Mouse (Mus musculus) spleen, adult 12 weeks (tissue): ENCODE data around the gene Emsy.

ENCODE experiments used
- DNase-seq: peaks from one replicate; pipeline ENCODE4 v3.0.0; 2022; ENCODE audit warnings: low spot score

Gene Emsy

DNA sequence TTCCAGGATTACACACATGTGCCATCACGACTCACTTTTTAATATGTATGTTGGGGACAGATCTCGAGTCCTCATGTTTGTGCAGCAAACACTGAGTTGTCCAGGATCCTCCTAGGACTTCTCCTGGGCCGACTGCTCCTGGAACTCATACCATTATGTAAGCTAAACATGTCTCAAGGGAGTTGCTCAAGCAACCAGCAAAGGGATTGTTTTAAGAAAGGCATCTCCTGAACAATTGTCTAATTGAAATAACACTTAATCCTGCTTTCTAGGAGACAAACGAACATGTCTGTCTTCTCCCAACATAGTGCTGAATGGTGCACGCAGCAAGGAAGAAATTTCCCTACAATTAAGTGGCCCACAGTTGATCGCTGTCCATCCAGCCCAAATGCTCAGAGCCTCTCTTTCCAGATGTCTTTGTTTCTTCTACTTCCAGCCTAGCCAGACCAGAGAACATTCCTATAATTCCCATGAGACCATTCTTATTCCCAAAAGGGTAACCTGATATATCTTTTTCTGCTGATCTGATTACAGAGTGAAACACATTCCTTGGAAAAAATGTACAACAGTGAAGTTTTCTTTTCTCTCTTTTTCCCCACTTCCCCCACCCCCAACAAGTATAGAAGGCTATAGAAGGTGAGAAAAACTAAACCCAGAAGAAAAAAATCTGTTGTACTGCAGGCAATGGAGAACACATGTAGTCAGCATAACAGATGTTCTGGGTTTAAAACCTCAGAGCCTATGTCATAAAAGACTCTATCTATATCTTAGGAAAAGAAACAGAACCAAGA, 11.6 kb upstream of the Emsy start:
- no peak for DNase-seq

DNA sequence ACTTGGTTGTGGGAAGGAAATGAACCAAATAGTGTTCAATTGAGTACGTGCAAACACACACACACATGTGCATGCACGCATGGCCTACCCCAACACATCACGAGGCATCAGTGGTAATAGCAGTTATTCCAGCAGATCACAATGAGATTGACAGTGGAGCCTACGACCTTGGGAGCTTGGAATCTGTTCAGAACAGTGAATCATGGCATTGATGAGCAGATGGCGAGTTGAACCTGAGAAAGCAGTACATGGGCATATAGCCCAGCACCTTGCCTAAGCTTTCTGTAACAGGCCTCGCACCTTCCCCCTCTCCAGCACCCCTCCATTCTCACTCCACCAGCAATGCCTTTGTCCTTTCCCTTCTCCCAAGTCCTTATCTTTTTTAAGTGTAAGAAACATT, 9.1 kb upstream of the Emsy start:
- no peak for DNase-seq

DNA sequence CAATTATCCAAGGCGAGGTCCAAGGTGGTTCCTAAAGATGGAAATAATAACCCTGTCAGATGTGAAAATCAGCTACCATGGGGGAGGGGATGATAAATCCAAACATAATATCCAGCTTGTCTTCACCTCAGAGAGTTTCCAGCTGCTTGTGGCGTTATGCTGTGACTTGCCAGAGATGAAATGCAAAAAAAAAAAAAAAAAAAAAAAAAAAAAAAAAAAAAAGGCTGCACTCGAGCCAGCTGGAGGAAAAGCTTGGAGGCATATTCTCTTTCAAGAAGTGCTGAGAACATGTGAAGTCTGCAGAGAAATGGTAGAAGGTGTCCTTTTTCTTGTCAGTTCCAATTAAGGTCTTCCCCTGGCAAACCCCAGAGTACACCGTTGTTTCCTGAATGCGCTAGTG, 8.6 kb upstream of the Emsy start:
- no peak for DNase-seq

DNA sequence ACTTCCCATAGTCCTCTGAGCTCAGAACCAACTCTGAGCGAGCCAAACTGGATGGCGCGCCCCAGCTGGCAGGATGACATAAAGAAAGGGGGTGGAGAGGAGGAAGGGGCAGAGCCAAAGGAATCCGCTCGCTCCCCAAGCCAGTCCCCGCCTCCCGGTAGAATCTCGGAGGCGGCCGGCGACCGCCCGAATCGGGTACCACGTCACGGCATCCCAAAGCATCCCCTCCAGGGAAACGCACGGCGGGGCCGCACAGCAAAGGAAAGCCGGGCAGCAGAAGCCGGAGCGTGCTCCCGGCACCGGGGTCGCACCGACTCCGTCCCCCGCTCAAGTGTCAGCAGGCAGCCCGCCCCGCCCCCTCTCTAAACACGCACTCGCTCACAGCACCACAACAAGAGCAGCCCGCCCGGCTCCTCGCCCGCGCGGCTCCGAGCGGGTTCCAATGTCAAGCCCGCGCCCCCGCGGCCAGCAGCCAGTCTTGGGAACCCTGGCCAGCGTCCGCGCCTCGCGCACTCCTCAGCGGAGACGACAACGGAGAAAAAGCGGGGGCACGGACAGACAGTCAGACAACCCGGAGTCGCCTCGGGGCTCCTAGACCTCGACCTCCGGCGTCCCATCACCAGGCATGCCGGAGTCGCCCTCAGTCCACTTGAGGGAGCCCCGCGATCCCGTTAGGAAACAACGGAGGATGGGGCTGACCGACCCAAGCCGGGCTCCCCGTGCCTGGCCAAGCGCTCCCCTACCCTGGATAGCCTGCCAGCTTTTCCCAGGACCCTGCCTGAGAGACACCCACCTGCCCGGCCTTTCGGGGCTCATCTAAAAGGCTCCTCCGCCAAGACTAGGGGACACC, 677 bp downstream of the Emsy start:
- DNase-seq = peak; percentile 72

DNA sequence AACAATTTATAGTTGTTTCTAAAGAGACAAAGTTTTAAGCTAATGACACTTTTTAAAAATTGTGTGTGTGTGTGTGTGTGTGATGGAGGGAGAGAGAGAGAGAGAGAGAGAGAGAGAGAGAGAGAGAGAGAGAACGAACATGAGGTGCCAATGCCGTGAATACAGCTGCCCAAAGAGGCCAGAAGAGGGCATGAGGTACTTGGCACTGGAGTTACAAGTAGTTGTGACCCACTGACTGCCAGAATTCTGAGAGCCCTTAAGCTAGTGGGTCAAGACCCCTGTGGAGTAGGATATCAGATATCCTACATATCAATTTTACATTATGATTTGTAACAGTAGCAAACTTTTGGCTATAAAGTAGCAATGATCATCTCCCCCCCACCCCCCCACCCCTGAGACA, 4.9 kb downstream of the Emsy start:
- DNase-seq = no peak

DNA sequence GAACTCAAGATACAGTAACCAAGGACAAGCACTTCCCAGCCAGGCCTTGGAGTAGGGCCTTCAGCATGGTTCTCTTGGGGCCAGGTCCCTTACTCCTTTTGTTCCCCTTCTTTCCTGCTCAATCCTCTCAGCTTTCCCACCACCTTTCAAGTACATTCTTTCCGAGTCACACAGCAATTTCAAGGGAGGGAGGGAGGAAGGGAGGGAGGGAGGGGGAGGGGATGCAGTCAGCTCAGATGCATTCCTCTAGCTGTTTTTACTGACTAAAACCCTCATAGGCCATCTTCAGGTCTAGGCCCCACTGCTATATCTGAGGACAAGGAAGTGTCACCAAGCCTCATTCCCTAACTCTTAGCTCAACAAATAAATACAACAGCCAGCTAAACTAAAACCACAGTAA, 12.3 kb downstream of the Emsy start:
- no peak for DNase-seq

DNA sequence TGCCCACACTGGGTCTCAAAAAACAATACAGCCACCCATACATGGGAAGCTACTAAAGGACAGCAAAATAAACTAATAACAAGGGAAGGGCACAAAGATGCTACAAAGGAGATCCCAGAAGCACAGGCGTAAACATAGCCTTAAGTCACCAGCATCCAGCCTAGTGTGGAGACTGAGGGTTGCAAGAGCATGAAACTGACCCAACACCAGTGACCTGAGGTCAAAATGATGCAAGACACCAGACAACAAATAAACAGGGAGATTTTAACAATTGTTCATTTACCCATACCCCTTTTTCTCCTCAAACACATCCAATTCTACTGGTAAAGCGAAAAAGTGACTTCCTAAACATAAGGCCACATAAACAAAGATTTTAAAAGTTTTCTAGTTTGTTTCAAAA, 20.0 kb downstream of the Emsy start:
- DNase-seq = no peak

DNA sequence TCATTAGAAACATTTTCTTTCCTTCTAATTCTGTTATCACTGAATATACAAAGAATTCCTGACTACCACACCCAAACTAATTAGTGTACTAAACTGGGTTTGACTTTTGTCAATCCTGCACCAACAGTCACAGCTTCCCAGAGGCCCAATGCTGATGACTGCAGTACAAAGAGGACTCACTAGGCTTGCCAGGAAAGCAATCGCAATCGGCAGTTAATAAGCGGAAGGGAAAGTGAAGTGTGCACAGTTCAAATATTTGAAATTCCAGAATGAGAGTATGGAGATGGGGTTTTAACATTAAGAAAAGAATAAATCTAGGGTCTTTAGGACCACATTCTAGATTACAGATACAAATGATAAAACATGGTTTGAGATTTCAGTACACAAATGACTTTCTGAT, 23.6 kb downstream of the Emsy start:
- DNase-seq = no peak

DNA sequence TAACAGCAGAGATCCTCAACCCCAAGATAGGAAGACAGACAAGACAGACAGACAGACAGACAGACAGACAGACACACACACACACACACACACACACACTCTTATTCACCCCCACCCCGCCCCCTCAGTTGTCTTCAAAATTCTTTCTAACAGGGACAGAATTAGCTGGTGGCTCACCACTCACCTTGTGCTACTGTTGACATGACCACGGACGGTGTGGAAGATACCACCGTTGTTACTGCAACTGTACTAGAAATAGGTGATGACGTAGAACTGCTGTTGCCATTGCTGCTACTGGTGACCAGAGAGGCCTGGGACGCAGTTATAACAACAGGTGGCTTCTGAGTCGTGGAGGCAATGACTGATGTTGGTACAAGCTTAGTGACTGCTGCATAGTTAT, 26.6 kb downstream of the Emsy start:
- no peak for DNase-seq

DNA sequence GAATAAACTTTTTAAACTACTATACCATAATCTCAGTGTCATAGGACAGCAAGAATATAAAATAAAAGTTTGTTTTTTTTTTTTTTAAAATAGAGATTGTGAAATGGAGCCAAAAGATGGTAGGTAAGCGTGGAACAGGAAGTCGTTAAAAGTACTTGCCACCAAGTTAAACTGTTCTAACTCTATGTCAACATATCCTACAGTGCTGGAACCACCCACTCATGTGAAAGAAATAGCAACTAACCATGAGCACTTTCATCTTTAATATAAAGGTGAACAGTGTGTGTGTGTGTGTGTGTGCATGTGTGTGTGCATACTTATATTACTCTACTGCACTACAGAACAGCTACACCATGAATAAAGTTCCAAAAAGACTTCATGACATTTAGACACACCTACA, 38.8 kb downstream of the Emsy start:
- DNase-seq = no peak

DNA sequence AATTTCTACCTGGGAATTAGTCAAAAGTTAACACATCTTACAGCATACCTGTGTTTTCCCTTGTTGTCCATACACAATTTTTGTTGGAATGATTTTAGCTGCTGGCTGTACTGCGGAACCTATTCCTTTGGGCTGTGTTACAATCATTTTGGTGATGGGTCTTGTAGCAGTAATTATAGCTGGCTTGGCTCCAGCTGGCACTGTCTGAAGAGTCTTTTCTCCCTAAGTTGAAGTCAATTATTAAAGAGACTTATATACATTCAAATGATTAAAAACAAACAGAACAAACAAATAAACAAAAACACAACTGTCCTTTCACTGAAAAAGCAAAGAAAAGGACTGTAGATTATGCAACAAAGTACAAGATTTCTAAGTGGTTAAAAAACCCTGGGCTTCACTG, 43.6 kb downstream of the Emsy start:
- no peak for DNase-seq

DNA sequence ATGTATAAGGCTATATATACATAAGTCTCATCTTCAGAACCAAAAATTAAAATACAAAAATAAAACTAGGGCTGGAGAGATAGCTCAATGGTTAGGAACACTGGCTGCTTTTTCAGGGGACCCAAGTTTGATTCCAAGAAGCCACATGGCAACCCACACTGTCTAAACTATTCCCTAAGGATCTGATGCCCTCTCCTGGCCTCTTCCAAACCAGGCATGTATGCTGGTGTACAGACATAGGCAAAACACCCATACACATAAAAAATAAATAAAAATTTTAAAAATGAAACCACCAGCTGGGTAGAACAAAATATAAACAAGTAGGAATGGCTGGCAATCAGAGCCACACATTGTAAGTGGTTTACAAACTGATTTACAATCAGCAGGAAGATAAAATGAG, 48.1 kb downstream of the Emsy start:
- no peak for DNase-seq

DNA sequence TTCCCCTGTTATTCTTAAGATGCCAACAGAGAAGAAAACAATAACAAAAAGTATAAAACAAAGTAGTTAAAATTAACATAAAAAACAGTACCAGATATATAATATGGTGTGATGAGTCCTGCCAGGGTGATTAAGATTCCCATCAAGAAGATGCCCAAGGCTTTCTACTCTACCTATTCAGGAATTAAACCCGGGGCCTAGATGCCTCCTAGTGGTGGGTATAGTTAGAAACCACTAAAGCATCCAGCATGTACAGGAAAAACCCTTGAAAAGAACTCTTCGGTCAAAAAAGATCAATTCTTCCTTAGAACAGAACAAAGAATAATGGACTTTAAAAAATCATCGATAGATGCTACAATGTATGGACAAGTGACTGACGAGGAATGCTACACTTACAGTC, 49.4 kb downstream of the Emsy start:
- DNase-seq = no peak

DNA sequence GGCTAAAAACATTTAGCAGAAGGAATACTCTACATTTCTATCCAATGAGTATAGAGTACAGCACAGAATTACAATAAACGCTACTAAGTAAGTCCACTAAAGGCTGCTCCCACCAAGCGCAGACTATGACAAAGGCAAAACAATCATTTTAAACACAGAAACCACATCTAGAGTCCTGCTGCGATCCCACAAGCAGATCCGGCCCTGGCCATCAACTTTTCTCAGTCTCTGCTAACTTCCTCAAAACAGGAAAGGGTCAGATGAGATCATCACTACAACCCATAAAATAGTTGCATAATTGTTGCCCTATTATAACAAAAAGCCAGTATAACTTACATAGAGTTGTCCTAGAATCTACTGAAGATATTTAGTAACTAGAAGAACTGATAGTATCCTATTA, 54.9 kb downstream of the Emsy start:
- no peak for DNase-seq

DNA sequence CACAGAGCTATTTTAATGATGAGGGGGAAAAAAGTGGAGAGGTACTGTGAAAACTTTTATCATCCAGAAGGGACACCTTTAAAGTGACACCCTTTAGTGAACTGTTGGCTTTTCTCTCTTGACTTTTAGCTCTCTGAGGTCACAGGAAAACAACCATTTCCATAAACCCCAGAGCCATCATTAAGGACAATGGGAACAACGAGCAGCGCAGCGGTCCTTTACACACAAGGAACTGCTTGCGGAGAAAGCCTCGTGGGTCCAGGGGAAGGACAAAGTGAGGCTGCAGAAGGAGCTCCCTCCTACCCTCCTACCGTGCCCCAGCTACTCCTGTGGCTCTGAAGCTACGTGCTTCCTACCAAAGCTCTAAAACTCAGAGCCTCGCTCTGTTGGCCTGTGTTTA, 59.2 kb downstream of the Emsy start:
- DNase-seq = no peak

DNA sequence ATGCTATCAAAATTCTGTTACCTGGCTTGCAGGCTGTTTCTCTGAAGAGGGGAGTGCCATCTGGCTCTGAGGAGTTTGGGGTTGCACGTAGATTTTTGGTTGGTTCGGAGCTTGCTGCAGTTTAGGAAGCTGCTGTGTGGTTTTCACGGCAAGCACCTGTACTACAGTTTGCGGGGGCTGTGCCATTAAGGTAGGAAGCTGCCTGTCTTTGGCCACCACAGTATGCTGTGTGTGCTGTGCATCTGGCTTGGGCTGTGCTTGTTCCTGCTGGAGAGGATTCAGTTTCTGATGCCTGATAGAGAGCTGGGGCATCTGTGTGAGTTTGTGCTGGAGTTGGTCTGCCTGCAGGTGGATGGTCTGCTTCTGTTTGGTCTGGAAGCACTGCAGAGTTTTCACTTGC, 61.9 kb downstream of the Emsy start:
- DNase-seq = no peak

DNA sequence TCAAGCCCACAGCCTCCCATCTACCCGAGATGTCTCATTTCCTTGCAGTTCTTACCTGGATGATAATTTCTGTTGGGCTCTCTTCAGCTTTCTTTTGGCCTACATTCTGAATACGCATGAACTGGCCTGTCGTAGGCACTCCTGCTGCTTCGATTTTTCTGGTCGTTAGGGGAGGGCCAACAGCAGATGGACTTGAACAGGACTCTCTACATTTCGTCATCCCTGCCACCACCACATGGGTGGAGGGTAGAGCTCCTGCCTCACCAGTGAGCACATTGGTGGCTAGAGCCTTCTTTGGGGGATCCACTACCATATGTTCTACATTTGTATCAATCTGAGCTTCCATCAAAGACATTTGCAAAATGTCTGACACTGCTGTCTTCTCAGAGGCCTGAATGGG, 63.3 kb downstream of the Emsy start:
- DNase-seq = no peak

DNA sequence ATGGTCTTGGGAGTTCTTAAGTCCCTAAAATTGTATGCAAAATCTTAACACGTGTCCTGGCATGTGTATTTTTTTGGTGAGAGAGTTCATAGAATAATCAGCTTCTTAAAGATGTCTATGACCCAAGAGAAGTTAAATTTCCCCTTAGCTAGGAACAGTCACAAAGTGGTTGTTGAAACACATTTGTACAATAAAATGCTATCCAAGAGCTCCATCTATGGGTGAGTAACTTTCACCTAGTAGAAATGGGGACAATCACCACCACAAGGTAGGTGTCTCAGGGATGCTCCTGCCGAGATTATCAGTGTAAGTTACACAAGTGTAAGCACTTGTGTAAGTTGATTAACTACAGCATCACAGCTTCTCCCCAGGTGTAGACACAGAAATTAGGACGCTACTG, 67.6 kb downstream of the Emsy start:
- no peak for DNase-seq

DNA sequence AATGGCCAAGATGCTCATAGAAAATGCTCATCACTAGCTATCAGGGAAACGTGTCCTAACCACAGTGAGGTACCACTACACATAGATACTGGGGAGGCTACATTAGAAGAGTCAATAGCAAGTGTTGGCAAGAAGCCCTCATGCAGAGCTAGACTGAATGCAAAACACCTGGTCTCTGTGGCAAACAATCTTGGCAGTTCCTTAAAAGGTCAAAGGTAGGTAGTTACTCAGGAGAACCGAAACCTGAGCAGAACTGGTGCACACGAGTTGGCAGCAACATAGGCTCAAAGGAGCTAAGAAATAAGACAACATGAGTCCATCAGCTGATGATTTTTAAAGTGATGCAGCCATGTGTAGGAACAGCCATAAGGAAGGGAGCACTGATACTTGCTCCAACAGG, 70.3 kb downstream of the Emsy start:
- DNase-seq = no peak

DNA sequence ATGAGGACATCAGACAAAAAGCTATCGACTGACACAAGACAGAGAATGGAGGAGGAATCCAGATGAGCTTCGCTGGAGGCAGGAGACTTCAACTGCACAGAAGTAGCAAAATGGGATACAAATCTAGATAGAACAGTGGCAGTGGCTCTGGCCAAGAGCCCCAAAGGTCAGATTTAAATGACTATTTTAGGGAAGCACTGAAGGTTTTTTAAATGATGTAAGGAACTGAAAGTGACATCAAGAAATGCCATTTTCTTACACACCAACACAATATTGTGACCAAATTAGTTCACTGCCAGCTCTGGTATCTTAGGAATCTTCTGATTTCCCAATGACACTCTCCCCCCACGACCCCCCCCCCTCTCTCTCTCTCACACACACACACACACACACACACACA, 72.0 kb downstream of the Emsy start:
- no peak for DNase-seq

DNA sequence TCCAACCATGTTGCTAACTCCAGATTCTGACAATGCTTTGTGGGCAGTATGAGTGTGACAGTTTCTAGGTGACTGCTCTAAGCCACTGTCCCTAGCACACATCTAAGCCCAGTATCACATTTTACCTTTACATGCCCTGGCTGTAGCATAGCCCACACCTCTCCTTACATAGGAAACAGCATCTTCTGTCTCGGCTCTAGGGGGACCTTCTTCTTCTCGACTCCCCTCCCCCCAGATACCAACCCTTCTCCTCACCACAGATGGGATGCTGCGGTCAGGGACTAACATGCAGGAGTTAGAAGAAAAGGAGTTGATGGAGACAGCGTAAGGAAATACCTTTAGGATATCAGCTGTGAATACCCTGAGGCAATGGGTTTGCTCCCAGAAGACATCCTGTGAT, 75.3 kb downstream of the Emsy start:
- no peak for DNase-seq

DNA sequence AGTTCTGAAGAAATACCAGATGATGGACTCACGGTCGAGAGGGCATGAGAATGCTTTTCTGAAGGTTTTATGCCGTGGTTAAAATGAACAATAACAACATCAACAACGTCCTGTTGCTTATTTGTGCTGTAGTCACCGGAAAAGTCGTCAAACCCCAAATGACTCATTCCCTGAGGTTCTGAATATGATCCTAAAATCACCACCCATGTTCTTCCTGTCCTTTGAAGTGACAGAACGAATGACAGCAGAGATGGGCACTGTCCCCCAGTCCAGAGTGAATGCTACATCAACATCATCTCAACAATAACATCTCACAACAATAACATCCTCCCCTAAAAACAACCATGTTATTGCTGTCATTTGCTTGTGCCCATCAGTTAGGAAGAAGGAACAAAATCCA, 76.1 kb downstream of the Emsy start:
- DNase-seq = no peak

DNA sequence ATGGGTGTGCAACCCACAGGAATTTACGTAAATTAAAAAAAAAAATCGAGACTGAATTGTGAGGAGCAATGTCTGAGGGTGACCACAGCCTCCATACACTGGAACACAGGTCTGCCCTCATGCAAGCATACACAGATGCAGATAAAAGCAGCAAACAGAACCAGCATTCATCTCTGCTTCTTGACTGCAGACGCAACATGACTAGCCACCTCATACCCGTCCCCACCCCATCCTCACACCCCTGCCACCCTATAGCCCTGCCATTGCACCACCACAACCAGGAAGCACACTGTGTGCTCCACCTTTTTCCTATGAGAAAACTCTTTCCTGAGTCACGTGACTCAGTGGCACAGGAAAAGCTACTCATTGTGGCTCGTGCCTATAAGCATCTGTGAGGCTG, 76.9 kb downstream of the Emsy start:
- DNase-seq = no peak

DNA sequence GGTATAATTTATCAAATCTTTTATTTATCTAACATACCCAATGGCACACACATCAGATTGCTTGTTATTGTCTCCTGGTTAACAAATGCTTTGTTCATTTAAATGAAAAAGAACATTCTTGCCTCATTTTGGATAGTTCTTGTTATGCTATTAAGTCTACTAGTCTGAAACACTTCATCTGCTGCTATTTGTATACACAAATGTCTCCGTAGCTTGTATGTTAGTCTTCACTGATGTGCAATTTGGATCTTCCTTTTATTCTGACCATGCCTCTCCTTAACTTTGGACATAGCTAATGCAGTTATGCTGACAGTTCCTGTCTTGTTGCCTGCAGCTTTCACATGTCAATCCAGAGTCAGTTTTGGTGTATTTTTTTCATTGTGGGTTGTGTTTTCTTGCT, 79.1 kb downstream of the Emsy start:
- no peak for DNase-seq
